In genomic region chr11:120784064-120784791, GRCm38 (mm10) we compare ENCODE assay signal across 8 mouse cellular contexts. TPM values are rescaled to one million over a fixed set of nuclear protein-coding genes. Genes with fewer than 3 reads are reported as not detected.
DNase-seq lines count a peak whose midpoint lies in the region; ATAC-seq and TF ChIP-seq lines count a peak whose summit lies in the region.

Rfng (minus strand) TSS chr11:120784207.
Gps1 (plus strand) TSS chr11:120784272.

- peaks cover 68% of the 10 kb centered on the region for H3K36me3 ChIP-seq in forebrain, embryonic 10.5 days (replicated peaks)
- H3K36me3 ChIP-seq in heart, embryonic 16.5 days (ENCODE audit: control insufficient read depth, insufficient read depth) = peaks cover 13% of the 10 kb centered on the region
- peaks cover 21% of the 10 kb centered on the region for H3K36me3 ChIP-seq in liver, postnatal 0 days (replicated peaks; ENCODE audit: insufficient read depth, low read length)
- H3K36me3 ChIP-seq in neural tube, embryonic 15.5 days = peaks cover 57% of the 10 kb centered on the region

- H3K9me3 ChIP-seq in forebrain, embryonic 10.5 days = no peaks in the 10 kb centered on the region
- no peaks in the 10 kb centered on the region for H3K9me3 ChIP-seq in heart, embryonic 16.5 days (replicated peaks; ENCODE audit: control insufficient read depth, low read length)
- H3K9me3 ChIP-seq in liver, postnatal 0 days (ENCODE audit: low read length) = no peaks in the 10 kb centered on the region
- no peaks in the 10 kb centered on the region for H3K9me3 ChIP-seq in neural tube, embryonic 15.5 days (replicated peaks)

- ATAC-seq in heart, embryonic 16.5 days (replicated peaks; ENCODE audit: extremely low read depth, insufficient read depth, low FRiP score) = peak; percentile 83
- peak; percentile 79 for ATAC-seq in liver, postnatal 0 days
- peak; percentile 88 for ATAC-seq in neural tube, embryonic 15.5 days (ENCODE audit: low FRiP score)

- WGBS in forebrain, embryonic 10.5 days = under 1% methylated on average over 86 of the region's 107 CpGs
- WGBS in heart, embryonic 16.5 days = under 1% methylated on average over 75 of the region's 107 CpGs
- under 1% methylated on average over 77 of the region's 107 CpGs for WGBS in liver, postnatal 0 days (ENCODE audit: insufficient replicate concordance)
- WGBS in neural tube, embryonic 15.5 days = under 1% methylated on average over 81 of the region's 107 CpGs

- no peak for TF ChIP-seq EP300 in liver, postnatal 0 days (IDR thresholded peaks at IDR 0.05; ENCODE audit: low read depth)

- peak within 1 kb of the TSS; percentile 97 for H3K9ac ChIP-seq in heart, embryonic 16.5 days (ENCODE audit: low read length)
- H3K9ac ChIP-seq in liver, postnatal 0 days (replicated peaks) = peak within 1 kb of the TSS; percentile 88
- peak within 1 kb of the TSS; percentile 98 for H3K9ac ChIP-seq in neural tube, embryonic 15.5 days (replicated peaks)

- peak within 1 kb of the TSS; percentile 99 for H3K4me2 ChIP-seq in heart, embryonic 16.5 days (ENCODE audit: low read depth, low read length)
- H3K4me2 ChIP-seq in liver, postnatal 0 days (ENCODE audit: low read depth, low read length) = peak within 1 kb of the TSS; percentile 100
- H3K4me2 ChIP-seq in neural tube, embryonic 15.5 days = peak within 1 kb of the TSS; percentile 98

- H3K27ac ChIP-seq in brown adipose tissue, adult 24 weeks (replicated peaks; ENCODE audit: low read depth, low read length) = peak within 1 kb of the TSS; percentile 41; the same call in 1 of the 2 replicates
- peak within 1 kb of the TSS; percentile 89 for H3K27ac ChIP-seq in forebrain, embryonic 10.5 days
- H3K27ac ChIP-seq in heart, embryonic 16.5 days (ENCODE audit: low read length) = peak within 1 kb of the TSS; percentile 66
- H3K27ac ChIP-seq in liver, postnatal 0 days (ENCODE audit: low read depth) = peak within 1 kb of the TSS; percentile 77
- peak within 1 kb of the TSS; percentile 87 for H3K27ac ChIP-seq in neural tube, embryonic 15.5 days (replicated peaks)

- peaks cover 9% of the 10 kb centered on the region for H3K4me1 ChIP-seq in brown adipose tissue, adult 24 weeks (ENCODE audit: control insufficient read depth, insufficient read depth, insufficient read length, low read length)
- H3K4me1 ChIP-seq in forebrain, embryonic 10.5 days = peaks cover 31% of the 10 kb centered on the region
- H3K4me1 ChIP-seq in heart, embryonic 16.5 days (ENCODE audit: control insufficient read depth, insufficient read depth, low read length) = peaks cover 12% of the 10 kb centered on the region
- H3K4me1 ChIP-seq in liver, postnatal 0 days (ENCODE audit: insufficient read depth) = peaks cover 19% of the 10 kb centered on the region
- peaks cover 29% of the 10 kb centered on the region for H3K4me1 ChIP-seq in neural tube, embryonic 15.5 days

- peaks cover 14% of the 10 kb centered on the region for H3K27me3 ChIP-seq in forebrain, embryonic 10.5 days (ENCODE audit: poor library complexity, severe bottlenecking)
- H3K27me3 ChIP-seq in heart, embryonic 16.5 days (ENCODE audit: control insufficient read depth, insufficient read depth, low read length) = no peaks in the 10 kb centered on the region
- H3K27me3 ChIP-seq in liver, postnatal 0 days (ENCODE audit: insufficient read depth, low read length) = no peaks in the 10 kb centered on the region
- no peaks in the 10 kb centered on the region for H3K27me3 ChIP-seq in neural tube, embryonic 15.5 days (replicated peaks)

- no peak for TF ChIP-seq CTCF in liver, postnatal 0 days (IDR thresholded peaks at IDR 0.05; ENCODE audit: low read depth)

- peak within 1 kb of the TSS; percentile 99 for H3K4me3 ChIP-seq in brown adipose tissue, adult 24 weeks (ENCODE audit: insufficient read depth, low read depth, low read length)
- H3K4me3 ChIP-seq in forebrain, embryonic 10.5 days = peak within 1 kb of the TSS; percentile 99
- peak within 1 kb of the TSS; percentile 97 for H3K4me3 ChIP-seq in heart, embryonic 16.5 days (ENCODE audit: low read length)
- H3K4me3 ChIP-seq in liver, postnatal 0 days (ENCODE audit: low read depth, low read length) = peak within 1 kb of the TSS; percentile 90
- H3K4me3 ChIP-seq in neural tube, embryonic 15.5 days (replicated peaks) = peak within 1 kb of the TSS; percentile 97

- DNase-seq in CD8-positive naive resting alpha-beta T cell, adult 2 months (ENCODE audit: low read depth in 2 of 2, low spot score in 2 of 2) = peak; percentile 65 to 70
- peak; percentile 84 for DNase-seq in forebrain, embryonic 10.5 days (ENCODE audit: extremely low spot score, low spot score)
- DNase-seq in kidney, postnatal 36 days = peak; percentile 88 to 92
- DNase-seq in liver, postnatal 0 days = peak; percentile 89
- DNase-seq in testis, postnatal 10 days (ENCODE audit: low spot score) = peak; percentile 86

RNA-seq across cellular contexts. Expression of gene Rfng, which starts in this region (rescaled TPM):
- 14.0 and 15.1 TPM in 2 replicates for polyA plus RNA-seq in brown adipose tissue, adult 24 weeks (2012; ENCODE audit: insufficient read depth, insufficient read length, missing spikeins)
- 39.1 and 43.3 TPM in 2 replicates for polyA plus RNA-seq in forebrain, embryonic 10.5 days (2016; fragmentation: Nextera tagmentation; extraction: Ambion mirVana)
- 27.8 and 28.4 TPM in 2 replicates for polyA plus RNA-seq in heart, embryonic 16.5 days (2015; fragmentation: Nextera tagmentation; extraction: Ambion mirVana)
- polyA plus RNA-seq in liver, postnatal 0 days (2015; fragmentation: Nextera tagmentation; extraction: Ambion mirVana) = 6.2 and 6.3 TPM in 2 replicates
- 123 and 136 TPM in 2 replicates for polyA plus RNA-seq in neural tube, embryonic 15.5 days (2015; fragmentation: Nextera tagmentation; extraction: Ambion mirVana)

RNA-seq across cellular contexts. Expression of gene Gps1, which starts in this region (rescaled TPM):
- polyA plus RNA-seq in brown adipose tissue, adult 24 weeks (2012; ENCODE audit: insufficient read depth, insufficient read length, missing spikeins) = 48.9 and 60.0 TPM in 2 replicates
- 281 and 283 TPM in 2 replicates for polyA plus RNA-seq in forebrain, embryonic 10.5 days (2016; fragmentation: Nextera tagmentation; extraction: Ambion mirVana)
- polyA plus RNA-seq in heart, embryonic 16.5 days (2015; fragmentation: Nextera tagmentation; extraction: Ambion mirVana) = 124 and 135 TPM in 2 replicates
- polyA plus RNA-seq in liver, postnatal 0 days (2015; fragmentation: Nextera tagmentation; extraction: Ambion mirVana) = 50.8 and 51.9 TPM in 2 replicates
- 266 and 277 TPM in 2 replicates for polyA plus RNA-seq in neural tube, embryonic 15.5 days (2015; fragmentation: Nextera tagmentation; extraction: Ambion mirVana)

Comparison
In these comparisons a context has a peak if more than half of its experiments do, and no peak if none do; other contexts are left out.
1. Peak in every context shown above with its lines: DNase-seq, ATAC-seq, H3K4me3 ChIP-seq and H3K27ac ChIP-seq.